Mouse (Mus musculus) spleen, adult 12 weeks (tissue): ENCODE data around the gene Slc30a7.
"Not testable (repeated sequence)": the region's sequence is repeated elsewhere in the genome, so short reads cannot be mapped to it uniquely, and the experiment has no call there.

Experiments
- DNase-seq: peaks from one replicate; pipeline ENCODE4 v3.0.0; 2022; ENCODE audit warnings: low spot score

Slc30a7 gene

DNA sequence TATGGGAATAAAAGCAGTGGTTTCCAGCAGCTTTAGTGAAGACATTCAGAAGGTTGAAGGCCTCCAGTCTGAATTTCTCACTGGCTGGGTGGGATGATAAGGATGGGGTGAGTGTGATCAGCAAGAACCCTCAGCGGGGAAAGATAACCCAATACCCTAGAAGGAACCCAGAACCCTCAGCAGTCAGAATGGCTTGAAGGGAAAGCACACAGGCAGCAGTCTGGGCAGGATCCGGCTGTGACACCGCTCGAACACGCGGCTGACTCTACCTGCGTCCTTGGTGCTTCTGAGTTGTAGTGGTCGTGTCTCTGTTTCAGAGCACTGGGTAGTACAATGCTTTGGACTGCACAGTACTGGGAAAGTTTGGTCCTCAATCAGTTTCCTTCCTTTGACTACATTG, 60.9 kb downstream of the Slc30a7 start:
- no peak for DNase-seq

DNA sequence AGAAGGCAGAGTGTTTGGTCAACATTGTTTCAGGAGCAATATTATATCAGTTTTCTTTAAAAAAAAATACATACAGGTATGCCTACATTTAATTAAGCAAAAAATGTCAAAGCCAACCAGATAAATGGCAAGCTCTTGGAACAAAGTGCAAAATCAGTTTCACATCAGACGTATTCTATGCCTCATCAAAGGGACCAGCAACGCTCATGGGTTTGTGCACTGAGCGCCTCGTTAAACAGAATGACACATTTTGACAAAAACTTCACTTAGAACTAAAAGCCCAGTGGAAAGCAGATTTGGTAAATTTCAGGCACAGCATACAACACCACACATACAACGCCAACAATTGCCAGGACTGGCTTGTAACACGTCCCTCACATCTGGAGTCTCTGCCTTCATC, 62.8 kb downstream of the Slc30a7 start:
- no peak for DNase-seq

- DNase-seq, result no peak
Observed at GRCm38 (mm10) chr3:115941464-115941863, 65.7 kb downstream of the Slc30a7 start.

DNA sequence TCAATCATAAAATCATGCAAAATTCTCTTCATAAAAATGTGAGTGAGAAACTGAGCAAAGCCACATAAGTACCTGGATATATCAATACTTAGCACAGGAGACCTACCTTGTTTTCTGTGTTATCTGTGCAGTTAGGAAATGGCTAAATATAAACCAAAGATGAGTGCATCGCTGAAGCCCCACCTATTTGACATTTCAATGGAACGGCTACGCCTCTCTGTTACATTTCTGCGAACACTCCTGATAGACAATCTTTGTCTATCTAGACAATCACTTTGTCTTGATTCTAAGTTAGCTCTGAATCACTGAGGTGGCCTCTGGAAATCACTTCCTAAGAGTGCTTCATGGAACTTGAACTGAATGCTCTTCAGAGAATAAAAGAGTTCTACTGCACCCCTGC, 66.7 kb downstream of the Slc30a7 start:
- no peak for DNase-seq

GRCm38 (mm10) chr3:115937807-115938206, 69.4 kb downstream of the Slc30a7 start:
- DNase-seq, result no peak

DNA sequence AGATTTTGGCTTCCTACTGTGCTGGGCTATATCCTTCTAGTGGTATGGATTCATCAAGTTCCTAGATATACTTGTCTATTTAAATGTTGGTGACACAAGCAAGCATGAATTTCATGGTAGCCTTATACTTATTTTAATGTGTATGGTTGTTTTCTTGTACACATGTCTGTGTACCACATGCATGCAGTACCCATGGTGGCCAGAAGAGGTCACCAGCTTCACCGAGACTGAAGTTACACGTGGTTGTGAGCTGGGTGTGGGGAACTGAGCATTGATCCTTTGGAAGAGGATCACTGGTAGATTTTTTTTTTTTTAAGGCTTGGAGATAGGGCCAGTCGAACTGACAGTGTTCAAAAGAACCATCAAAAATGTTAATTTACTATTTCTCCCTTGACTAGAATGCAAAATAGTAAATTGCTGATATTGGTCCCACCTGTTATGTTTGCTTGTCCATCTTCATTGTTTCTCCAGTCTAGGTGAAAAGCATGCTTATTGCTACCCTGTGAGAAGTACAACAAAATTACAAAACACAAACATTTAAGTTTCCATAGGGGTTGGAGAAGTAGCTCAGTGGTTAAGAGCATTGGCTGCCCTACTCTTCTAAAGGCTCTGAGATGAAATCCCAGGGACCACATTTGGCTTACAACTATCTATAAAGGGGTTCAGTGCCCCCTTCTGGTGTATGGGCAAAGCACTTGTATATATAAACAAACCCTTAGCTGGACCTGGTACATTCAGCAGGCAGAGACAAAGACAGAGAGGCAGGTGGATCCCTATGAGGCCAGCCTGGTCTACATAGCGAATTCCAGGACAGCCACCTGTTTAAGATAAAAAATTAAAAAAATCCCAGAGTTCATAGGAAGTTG, 70.2 kb downstream of the Slc30a7 start:
- peak; percentile 29 for DNase-seq

DNA sequence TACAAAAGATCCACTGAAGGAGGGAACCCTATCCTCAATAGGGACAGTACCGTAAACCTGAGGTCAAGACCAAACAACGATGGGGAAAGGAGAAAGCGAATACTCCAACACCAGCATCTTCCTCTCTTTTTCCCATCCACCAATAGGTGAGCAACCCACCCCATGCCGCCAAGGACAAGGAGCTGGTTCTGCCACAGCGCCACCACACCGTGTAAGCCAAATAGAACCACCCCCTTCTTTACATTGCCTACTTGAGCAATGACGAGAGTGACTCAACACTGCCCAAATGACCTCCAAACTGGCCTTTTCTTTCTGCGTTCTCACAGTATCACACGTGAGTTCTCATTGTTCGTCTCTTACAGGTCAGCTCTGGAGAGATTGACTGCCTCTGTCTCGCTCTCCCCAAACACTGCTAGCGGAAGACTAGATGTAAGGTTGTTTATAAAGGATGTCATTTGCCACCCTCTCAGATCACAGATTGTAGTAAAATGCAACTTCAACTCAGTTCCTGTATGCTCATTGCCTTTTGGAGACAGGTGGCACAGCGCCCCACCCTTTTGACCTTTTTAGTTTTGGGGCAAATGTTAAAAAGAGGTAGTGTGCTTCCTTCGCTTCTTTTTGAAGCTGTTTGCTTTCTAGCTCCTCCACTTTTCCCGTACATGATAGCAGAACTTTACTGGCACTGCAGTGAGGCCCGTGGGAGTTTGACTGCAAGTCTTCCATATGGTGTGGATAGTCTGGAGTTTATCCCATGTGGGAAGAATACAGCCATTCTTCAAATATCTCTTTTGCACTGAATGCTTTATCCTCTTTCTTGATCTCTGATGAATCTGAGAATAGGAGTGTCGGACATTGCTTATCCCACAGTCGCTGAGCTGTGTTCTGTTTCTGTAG, 73.7 kb downstream of the Slc30a7 start:
- DNase-seq, result peak; percentile 10

GRCm38 (mm10) chr3:115931701-115932100, 75.5 kb downstream of the Slc30a7 start:
- DNase-seq, result no peak

DNA sequence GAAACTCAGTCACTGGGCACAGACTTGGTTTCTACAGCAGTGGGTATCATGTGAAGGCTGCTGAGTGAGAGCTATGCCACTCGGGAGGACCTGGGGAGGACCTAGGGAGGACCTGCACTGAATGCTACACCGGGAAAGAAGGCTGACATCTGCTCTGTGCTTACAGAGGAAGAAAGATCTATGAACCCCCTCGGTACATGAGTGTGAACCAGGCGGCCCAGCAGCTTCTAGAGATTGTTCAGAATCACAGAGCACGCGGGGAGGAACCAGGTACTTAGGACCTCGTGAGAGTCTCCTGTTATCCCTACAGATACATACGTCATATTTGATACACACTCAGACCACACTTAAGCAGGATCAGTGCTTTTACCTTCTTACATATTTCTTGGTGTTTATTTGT, 80.7 kb downstream of the Slc30a7 start:
- no peak for DNase-seq

DNA sequence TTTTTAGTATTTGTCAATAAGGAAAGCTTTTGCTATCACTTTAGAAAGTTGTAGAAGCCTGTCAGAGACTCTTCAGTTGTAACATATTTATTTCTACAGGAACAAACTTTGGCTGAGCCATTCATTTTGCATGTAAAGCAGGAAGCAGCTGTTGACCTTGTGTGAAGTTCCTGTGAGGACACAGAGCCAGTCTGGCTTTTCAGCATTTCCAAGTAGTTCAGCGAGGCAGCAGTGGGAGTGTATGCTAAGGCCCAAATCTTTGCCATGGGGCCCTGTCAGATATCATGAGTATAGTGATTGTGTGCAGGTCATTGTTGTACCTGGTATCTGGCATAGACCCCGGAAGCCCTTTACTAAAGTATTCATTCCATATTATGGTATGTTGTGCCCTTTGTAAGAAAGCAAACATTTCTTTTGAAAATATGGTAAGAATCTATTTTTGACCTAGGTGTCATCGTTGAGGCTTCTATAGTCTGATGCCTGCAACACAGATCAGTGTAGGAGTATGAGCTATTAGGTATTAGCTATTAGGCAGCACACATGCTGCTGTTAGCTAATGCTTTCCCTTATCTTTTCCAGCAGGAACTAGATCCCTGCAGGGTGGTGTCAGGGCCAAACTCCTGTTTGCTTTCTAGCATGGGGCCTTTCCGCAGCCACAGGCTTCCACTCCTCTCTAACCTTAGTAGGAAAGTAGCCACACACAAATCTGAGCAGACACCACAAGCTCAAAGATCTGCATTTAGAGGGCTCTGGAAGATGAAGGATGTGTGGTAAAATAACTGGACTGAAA, 82.6 kb downstream of the Slc30a7 start:
- no peak for DNase-seq

DNA sequence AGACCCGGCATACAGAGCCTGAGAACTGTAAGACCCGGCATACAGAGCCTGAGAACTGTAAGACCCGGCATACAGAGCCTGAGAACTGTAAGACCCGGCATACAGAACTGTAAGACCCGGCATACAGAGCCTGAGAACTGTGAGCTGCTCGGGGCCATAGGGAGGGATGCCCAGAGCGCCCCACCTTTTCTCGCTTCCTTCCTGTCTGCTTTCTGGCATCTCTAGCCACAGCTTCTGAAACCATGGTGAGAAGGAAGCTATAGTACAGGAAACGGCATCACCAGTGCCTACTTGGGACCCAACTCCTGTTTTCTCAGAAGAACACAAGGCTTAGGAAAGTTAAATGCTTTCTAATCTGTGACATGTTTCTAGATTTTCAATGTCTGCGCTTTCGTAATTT, 99.8 kb downstream of the Slc30a7 start:
- DNase-seq, result not testable (repeated sequence)

DNA sequence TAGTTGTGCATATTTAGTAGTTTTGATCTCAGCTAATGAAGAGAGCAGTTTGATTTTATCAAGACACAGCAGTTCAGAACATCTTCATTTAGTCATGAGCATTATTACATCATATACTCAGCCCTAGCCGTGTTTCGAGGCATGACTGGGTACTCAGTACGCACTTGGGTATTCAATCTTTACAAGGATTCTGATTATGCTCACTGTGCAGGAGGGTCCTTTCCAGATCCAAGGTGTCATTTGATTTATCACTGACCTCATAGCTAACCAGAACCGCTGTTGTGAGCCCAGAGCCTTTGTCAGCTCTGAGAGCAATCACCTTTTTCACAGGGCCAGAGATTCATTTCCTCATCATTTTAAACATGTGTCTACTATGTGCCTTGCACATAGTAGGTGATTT, 101.6 kb downstream of the Slc30a7 start:
- DNase-seq, result no peak

- no peak for DNase-seq
Observed at GRCm38 (mm10) chr3:115905067-115905466, 102.1 kb downstream of the Slc30a7 start.

DNA sequence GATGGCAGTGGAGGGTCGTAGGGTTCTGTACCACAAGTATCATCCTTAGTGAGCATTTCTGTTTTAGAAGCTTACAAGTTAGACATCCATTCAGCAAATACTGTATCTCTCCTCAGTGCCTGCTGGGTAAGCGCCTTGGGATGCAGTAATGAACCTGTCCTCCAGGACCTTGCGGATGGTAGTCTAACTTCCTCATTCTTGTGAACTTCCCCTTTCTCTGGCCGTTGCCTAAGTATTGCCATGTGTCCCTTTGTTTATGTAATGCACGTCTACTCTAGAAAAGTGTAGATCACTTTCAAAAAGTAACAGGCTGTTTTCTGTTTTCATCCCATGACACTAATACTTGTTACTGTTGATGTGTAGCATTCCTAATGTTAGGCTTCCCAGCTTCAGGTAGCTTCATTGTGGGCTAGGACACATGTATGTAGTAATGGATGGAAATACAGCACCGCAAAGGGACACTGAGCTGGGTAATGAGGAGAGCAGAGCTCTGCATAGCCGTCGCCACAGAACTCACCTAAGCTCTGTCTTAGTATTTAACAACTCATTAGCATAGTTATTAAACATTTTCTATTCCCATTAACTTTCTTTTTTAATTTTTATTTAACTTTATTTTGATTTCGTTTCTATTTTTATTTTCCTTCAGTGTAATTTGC, 104.8 kb downstream of the Slc30a7 start:
- no peak for DNase-seq

DNA sequence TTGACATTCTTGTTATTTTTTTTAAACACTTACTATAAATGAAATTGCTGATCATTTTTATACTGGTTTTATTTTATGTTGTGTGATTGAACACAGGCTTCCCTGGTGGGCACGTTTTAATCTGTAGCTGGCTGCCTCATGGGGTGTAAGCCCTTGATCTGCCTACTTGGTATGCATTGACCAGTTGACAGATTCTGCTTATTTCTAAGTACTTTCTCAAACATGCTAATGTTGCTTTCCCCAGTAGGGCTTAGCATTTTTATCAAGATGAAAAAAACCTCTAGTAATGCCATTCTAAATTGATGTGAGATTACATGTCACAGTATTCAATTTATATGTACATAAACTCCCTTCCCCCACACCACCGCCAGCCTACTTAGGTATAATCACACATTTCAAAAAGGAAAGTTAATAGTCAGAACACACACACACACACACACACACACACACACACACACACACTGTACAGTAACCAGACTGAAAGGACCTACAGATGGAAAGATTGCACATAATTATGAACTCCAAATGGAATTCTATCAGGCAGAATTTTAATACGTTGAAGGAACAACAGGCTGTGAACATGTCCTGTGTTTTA, 108.8 kb downstream of the Slc30a7 start:
- DNase-seq, result no peak

- no peak for DNase-seq
Observed at GRCm38 (mm10) chr3:115893166-115893565, 114.0 kb downstream of the Slc30a7 start.

DNA sequence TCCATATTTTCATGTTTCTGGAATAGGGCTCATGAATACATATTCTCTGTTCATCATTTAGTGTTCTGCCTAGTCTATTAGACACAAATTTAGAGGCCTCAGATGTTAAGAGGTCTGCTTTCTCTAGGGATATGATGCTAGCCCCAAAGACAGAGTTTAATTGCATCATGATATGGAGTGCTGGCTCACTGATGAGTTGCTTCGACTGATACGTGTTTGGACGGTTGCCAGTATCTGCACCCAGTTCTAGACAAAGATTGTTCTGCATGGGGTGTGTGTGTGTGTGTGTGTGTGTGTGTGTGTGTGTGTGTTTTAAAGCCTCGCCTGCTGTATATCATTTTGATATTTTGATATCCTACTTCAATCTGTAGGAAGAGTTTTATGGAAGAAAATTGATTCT, 114.9 kb downstream of the Slc30a7 start:
- DNase-seq, result no peak
